Mouse (Mus musculus) spleen, adult 2 months (tissue): ENCODE measurements around the gene Hoxb3. TPM values are rescaled to one million over a fixed set of nuclear protein-coding genes. Genes with fewer than 3 reads are reported as not detected.

Experiments used
- DNase-seq, 2 experiments: peaks; one replicate each; pipeline versions ENCODE4 v3.0.0 to v3.0.0-alpha.2; 2012 to 2021; ENCODE audit warnings: low spot score in 2 of 2, low read depth in 1 of 2
- H3K27ac ChIP-seq: fragments of 200-500 bp; 2 replicates; pipeline ENCODE4 v1.5.1; 2012; ENCODE audit warnings: low read length, inconsistent platforms; ENCODE audit not compliant: insufficient read depth
- H3K27me3 ChIP-seq: fragments of 200-500 bp; 2 replicates; pipeline ENCODE4 v1.6.1; 2012; ENCODE audit warnings: mild to moderate bottlenecking, moderate library complexity, low read length, inconsistent platforms; ENCODE audit not compliant: control insufficient read depth, insufficient read depth
- H3K36me3 ChIP-seq: fragments of 200-500 bp; 2 replicates; pipeline ENCODE4 v1.6.1; 2012; ENCODE audit warnings: mild to moderate bottlenecking, low read length, inconsistent platforms; ENCODE audit not compliant: control insufficient read depth, insufficient read depth
- H3K4me1 ChIP-seq: fragments of 200-500 bp; 2 replicates; pipeline ENCODE4 v1.6.1; 2011; ENCODE audit warnings: inconsistent platforms; ENCODE audit not compliant: control insufficient read depth, insufficient read depth, insufficient read length
- H3K4me3 ChIP-seq: fragments of 200-500 bp; 2 replicates; pipeline ENCODE4 v1.5.1; 2011; ENCODE audit warnings: mild to moderate bottlenecking, inconsistent platforms; ENCODE audit not compliant: insufficient read depth, insufficient read length; ENCODE audit errors: extremely low read depth
- CTCF ChIP-seq: fragments of 200-500 bp; IDR thresholded peaks from 2 replicates; pipeline ENCODE4 v1.5.1; 2011; ENCODE audit warnings: mild to moderate bottlenecking, inconsistent platforms; ENCODE audit not compliant: insufficient read depth, insufficient read length, insufficient replicate concordance; ENCODE audit errors: extremely low read depth
- POLR2A ChIP-seq: fragments of 200-500 bp; IDR thresholded peaks from 2 replicates; pipeline ENCODE4 v1.6.1; 2011; ENCODE audit warnings: low read depth, low read length, inconsistent platforms
- WGBS: fragments of 180-500 bp; shearing (Covaris S2); methylation state at CpG from one replicate; pipeline ENCODE4 v1.1.7; 2018; 5-methylcytosine and 5-hydroxymethylcytosine counted together
- polyA plus RNA-seq: library from polyadenylated mRNA; depleted of rRNA; stranded (reverse); fragments of >200 nt; gene quantifications from 2 replicates; pipeline ENCODE4 v1.2.3, GENCODE M21; 2012

Hoxb3 gene
- polyA plus RNA-seq, 1 experiment, result 2.0 TPM

GRCm38 (mm10) chr11:96349491-96350340, 26.6 kb downstream of the Hoxb3 start:
- Histone ChIP-seq H3K27me3 (peaks cover 23% of the 10 kb centered on the region), H3K4me1 (peaks cover 5% of the 10 kb centered on the region), H3K27ac (peak overlapping the region; percentile 41), H3K4me3 (no peak overlapping the region), H3K36me3 (no peaks in the 10 kb centered on the region)
- no peak for TF ChIP-seq POLR2A
- DNase-seq, result no peak
- WGBS, result 69% methylated on average over 14 of the region's 14 CpGs

DNA sequence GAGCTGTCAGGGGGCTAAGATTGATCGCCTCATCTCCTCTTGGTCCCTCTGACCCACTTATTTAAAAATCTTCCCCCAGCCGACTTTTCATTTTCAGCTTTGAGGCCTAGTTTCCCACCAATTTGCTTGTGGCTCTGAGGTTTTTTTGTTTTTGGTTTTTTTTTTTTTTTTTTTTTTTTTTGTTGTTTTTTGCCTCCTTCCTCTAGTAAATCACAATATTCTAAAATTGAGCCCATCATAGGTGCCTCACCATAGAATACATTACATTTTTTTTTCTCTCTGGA, 27.2 kb downstream of the Hoxb3 start, which contains the start of gene Hoxb2:
Gene Hoxb2, plus strand, starts transcription at position 185 of the 284 bp plus-strand sequence.
- TF ChIP-seq POLR2A, result no peak
- TF ChIP-seq CTCF, result no peak

GRCm38 (mm10) chr11:96350791-96351190, 27.7 kb downstream of the Hoxb3 start:
- no peak overlapping the region for H3K27ac ChIP-seq
- 89% methylated on average over 2 of the region's 2 CpGs for WGBS

More for the DNA sequence above, 27.2 kb downstream of the Hoxb3 start, which contains the start of gene Hoxb2:
- peaks cover 5% of the 10 kb centered on the region for H3K4me1 ChIP-seq
- no peak for DNase-seq
- no peaks in the 10 kb centered on the region for H3K36me3 ChIP-seq
- peaks cover 27% of the 10 kb centered on the region for H3K27me3 ChIP-seq
- WGBS, result 70% methylated on average over 2 of the region's 2 CpGs
- peak within 1 kb of the TSS; percentile 41 for H3K27ac ChIP-seq
- no peak within 1 kb of the TSS for H3K4me3 ChIP-seq

DNA sequence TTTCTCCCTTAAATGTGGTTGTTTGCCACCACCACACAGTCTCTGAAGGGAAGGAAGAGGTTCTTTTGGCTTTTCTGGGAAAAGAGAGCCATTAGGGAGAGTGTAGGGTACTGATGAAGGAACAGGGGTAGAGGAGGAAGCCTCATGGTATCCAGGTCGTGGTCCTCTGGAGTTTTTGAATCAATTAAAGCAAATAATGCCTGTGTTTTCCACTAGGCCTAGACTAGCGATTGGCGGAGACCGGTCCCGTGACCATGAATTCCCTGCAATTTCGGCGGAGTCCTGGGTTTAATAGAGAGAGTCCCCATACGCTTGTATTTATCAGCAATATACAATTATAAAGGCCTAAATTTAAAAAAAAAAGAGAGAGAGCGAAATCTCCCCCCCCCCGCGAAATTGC, 28.2 kb downstream of the Hoxb3 start:
- Histone ChIP-seq H3K27me3 (peaks cover 24% of the 10 kb centered on the region), H3K4me3 (no peak overlapping the region), H3K4me1 (peaks cover 5% of the 10 kb centered on the region), H3K27ac (no peak overlapping the region), H3K36me3 (no peaks in the 10 kb centered on the region)
- TF ChIP-seq POLR2A (no peak), CTCF (no peak)
- WGBS, result 53% methylated on average over 11 of the region's 11 CpGs
- no peak for DNase-seq

More at GRCm38 (mm10) chr11:96350791-96351190, 27.7 kb downstream of the Hoxb3 start:
- DNase-seq, result no peak
- TF ChIP-seq CTCF, result no peak
- Histone ChIP-seq H3K27me3 (peaks cover 27% of the 10 kb centered on the region), H3K4me3 (no peak overlapping the region), H3K4me1 (peaks cover 5% of the 10 kb centered on the region), H3K36me3 (no peaks in the 10 kb centered on the region)

DNA sequence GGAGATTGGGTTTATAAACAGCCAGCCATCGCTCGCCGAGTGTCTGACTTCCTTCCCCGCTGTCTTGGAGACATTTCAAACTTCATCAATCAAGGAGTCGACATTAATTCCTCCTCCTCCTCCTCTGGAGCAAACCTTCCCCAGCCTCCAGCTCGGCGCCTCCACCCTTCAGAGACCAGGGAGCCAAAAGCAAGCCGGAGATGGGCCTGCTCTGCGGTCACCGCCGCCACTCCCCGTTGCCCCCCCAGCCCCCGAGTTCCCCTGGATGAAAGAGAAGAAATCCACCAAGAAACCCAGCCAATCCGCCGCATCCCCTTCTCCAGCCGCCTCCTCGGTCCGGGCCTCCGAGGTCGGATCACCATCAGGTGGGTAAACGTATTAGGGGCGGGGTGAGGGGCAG, 28.7 kb downstream of the Hoxb3 start:
- DNase-seq, result no peak
- WGBS, result 6% methylated on average over 22 of the region's 22 CpGs
- Histone ChIP-seq H3K36me3 (no peaks in the 10 kb centered on the region), H3K27me3 (peaks cover 24% of the 10 kb centered on the region), H3K4me1 (peaks cover 5% of the 10 kb centered on the region), H3K4me3 (peak overlapping the region; percentile 23), H3K27ac (peak overlapping the region; percentile 15; the same call in 1 of the 2 replicates)
- TF ChIP-seq POLR2A, result no peak
- no peak for TF ChIP-seq CTCF

DNA sequence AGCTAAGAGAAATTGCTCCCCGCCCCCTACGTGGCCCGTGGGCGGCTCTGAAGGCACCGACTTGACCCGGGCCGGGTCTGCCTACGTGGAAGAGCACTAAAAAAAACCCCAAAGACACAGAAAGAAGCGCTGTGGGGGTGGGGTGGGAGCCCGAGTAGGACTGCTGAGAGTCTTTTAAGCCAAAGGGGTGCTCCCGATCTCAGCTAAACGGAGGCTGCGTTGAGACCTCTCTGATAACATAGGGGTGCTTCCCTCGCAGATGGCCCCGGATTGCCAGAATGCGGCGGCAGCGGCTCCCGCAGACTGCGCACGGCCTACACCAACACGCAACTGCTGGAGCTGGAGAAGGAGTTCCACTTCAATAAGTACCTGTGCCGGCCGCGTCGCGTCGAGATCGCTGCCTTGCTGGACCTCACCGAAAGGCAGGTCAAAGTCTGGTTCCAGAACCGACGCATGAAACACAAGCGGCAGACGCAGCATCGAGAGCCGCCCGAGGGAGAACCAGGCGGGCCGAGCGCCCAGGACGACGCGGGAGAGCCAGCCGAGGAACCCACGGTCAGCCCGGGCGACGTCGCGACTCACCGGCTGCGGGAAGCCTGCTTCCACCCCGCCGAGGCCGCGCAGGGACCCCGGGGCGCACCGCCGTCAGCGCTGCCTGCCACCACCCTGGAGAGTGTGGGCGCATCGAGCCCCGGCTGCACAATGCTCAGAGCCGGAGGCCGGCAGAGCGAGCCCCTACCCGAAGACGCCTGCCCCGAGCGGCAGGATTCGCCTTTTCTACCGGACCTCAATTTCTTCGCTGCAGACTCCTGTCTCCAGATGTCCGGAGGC, 29.8 kb downstream of the Hoxb3 start:
- DNase-seq, result no peak
- Histone ChIP-seq H3K27ac (peak overlapping the region; percentile 57), H3K27me3 (peaks cover 24% of the 10 kb centered on the region), H3K4me3 (peak overlapping the region; percentile 36), H3K36me3 (no peaks in the 10 kb centered on the region), H3K4me1 (peaks cover 5% of the 10 kb centered on the region)
- TF ChIP-seq CTCF (no peak), POLR2A (no peak)
- 1% methylated on average over 74 of the region's 75 CpGs for WGBS
